Mouse (Mus musculus): ENCODE measurements around the gene Ppp1r1a.

Ppp1r1a gene

GRCm38 (mm10) chr15:103523156-103523555 lies 14.6 kb downstream of the Ppp1r1a start:
- H3K4me3 ChIP-seq (replicated peaks; ENCODE audit: low read length) = peak overlapping the region; percentile 54
- no peaks in the 10 kb centered on the region for H3K9me3 ChIP-seq (ENCODE audit: low read length)
- peaks cover 82% of the 10 kb centered on the region for H3K4me1 ChIP-seq (replicated peaks; ENCODE audit: low read depth, low read length)
- peaks cover 50% of the 10 kb centered on the region for H3K36me3 ChIP-seq (ENCODE audit: insufficient read depth, low read length)
- no peaks in the 10 kb centered on the region for H3K27me3 ChIP-seq (ENCODE audit: insufficient read depth, low read length)
- TF ChIP-seq CTCF (conservative IDR thresholded peaks at IDR 0.05; ENCODE audit: low read length) (no peak), NANOG (IDR thresholded peaks at IDR 0.05; ENCODE audit: borderline replicate concordance, low read length) (no peak), POU5F1 (IDR thresholded peaks at IDR 0.05; ENCODE audit: borderline replicate concordance, low read length) (no peak)

GRCm38 (mm10) chr15:103522458-103523099 lies 15.2 kb downstream of the Ppp1r1a start:
- Histone ChIP-seq H3K36me3 (ENCODE audit: insufficient read depth, low read length) (peaks cover 44% of the 10 kb centered on the region), H3K27me3 (ENCODE audit: insufficient read depth, low read length) (no peaks in the 10 kb centered on the region), H3K9me3 (ENCODE audit: low read length) (no peaks in the 10 kb centered on the region), H3K4me3 (replicated peaks; ENCODE audit: low read length) (peak overlapping the region; percentile 54), H3K4me1 (replicated peaks; ENCODE audit: low read depth, low read length) (peaks cover 87% of the 10 kb centered on the region)
- TF ChIP-seq CTCF (conservative IDR thresholded peaks at IDR 0.05; ENCODE audit: low read length) = no peak
- no peak for TF ChIP-seq POU5F1 (IDR thresholded peaks at IDR 0.05; ENCODE audit: borderline replicate concordance, low read length)
- no peak; the same call in 1 of the 2 replicates for TF ChIP-seq NANOG (IDR thresholded peaks at IDR 0.05; ENCODE audit: borderline replicate concordance, low read length)

- H3K27me3 ChIP-seq (ENCODE audit: insufficient read depth, low read length) = no peaks in the 10 kb centered on the region
- H3K4me3 ChIP-seq (replicated peaks; ENCODE audit: low read length) = peak overlapping the region; percentile 57
- H3K36me3 ChIP-seq (ENCODE audit: insufficient read depth, low read length) = peaks cover 16% of the 10 kb centered on the region
- peaks cover 99% of the 10 kb centered on the region for H3K4me1 ChIP-seq (replicated peaks; ENCODE audit: low read depth, low read length)
- TF ChIP-seq POU5F1 (IDR thresholded peaks at IDR 0.05; ENCODE audit: borderline replicate concordance, low read length) (0 out of 2 replicates have a peak, but pooled peaks have one; percentile 12), CTCF (conservative IDR thresholded peaks at IDR 0.05; ENCODE audit: low read length) (no peak), NANOG (IDR thresholded peaks at IDR 0.05; ENCODE audit: borderline replicate concordance, low read length) (peak; percentile 43)
- no peaks in the 10 kb centered on the region for H3K9me3 ChIP-seq (ENCODE audit: low read length)
Measured at GRCm38 (mm10) chr15:103519386-103520378, 18.1 kb downstream of the Ppp1r1a start.

GRCm38 (mm10) chr15:103518600-103519385 lies 19.0 kb downstream of the Ppp1r1a start:
- TF ChIP-seq CTCF (conservative IDR thresholded peaks at IDR 0.05; ENCODE audit: low read length) = no peak
- 0 out of 2 replicates have a peak, but pooled peaks have one; percentile 5 for TF ChIP-seq NANOG (IDR thresholded peaks at IDR 0.05; ENCODE audit: borderline replicate concordance, low read length)
- peaks cover 98% of the 10 kb centered on the region for H3K4me1 ChIP-seq (replicated peaks; ENCODE audit: low read depth, low read length)
- H3K27me3 ChIP-seq (ENCODE audit: insufficient read depth, low read length) = no peaks in the 10 kb centered on the region
- peaks cover 7% of the 10 kb centered on the region; the same call in 1 of the 2 replicates for H3K36me3 ChIP-seq (ENCODE audit: insufficient read depth, low read length)
- peak overlapping the region; percentile 60 for H3K4me3 ChIP-seq (replicated peaks; ENCODE audit: low read length)
- no peaks in the 10 kb centered on the region for H3K9me3 ChIP-seq (ENCODE audit: low read length)

GRCm38 (mm10) chr15:103514914-103515313 lies 22.9 kb downstream of the Ppp1r1a start:
- Histone ChIP-seq H3K4me3 (replicated peaks; ENCODE audit: low read length) (peak overlapping the region; percentile 63), H3K4me1 (replicated peaks; ENCODE audit: low read depth, low read length) (peaks cover 66% of the 10 kb centered on the region), H3K27me3 (ENCODE audit: insufficient read depth, low read length) (peaks cover 17% of the 10 kb centered on the region), H3K9me3 (ENCODE audit: low read length) (no peaks in the 10 kb centered on the region), H3K36me3 (ENCODE audit: insufficient read depth, low read length) (no peaks in the 10 kb centered on the region)
- TF ChIP-seq NANOG (IDR thresholded peaks at IDR 0.05; ENCODE audit: borderline replicate concordance, low read length) (no peak), POU5F1 (IDR thresholded peaks at IDR 0.05; ENCODE audit: borderline replicate concordance, low read length) (no peak), CTCF (conservative IDR thresholded peaks at IDR 0.05; ENCODE audit: low read length) (no peak)

GRCm38 (mm10) chr15:103514119-103514518 lies 23.7 kb downstream of the Ppp1r1a start:
- Histone ChIP-seq H3K4me1 (replicated peaks; ENCODE audit: low read depth, low read length) (peaks cover 58% of the 10 kb centered on the region), H3K36me3 (ENCODE audit: insufficient read depth, low read length) (no peaks in the 10 kb centered on the region), H3K4me3 (replicated peaks; ENCODE audit: low read length) (peak overlapping the region; percentile 63), H3K9me3 (ENCODE audit: low read length) (no peaks in the 10 kb centered on the region), H3K27me3 (ENCODE audit: insufficient read depth, low read length) (peaks cover 24% of the 10 kb centered on the region)
- TF ChIP-seq POU5F1 (IDR thresholded peaks at IDR 0.05; ENCODE audit: borderline replicate concordance, low read length) (no peak), NANOG (IDR thresholded peaks at IDR 0.05; ENCODE audit: borderline replicate concordance, low read length) (no peak), CTCF (conservative IDR thresholded peaks at IDR 0.05; ENCODE audit: low read length) (no peak)

GRCm38 (mm10) chr15:103513621-103514031 lies 24.2 kb downstream of the Ppp1r1a start:
- H3K9me3 ChIP-seq (ENCODE audit: low read length) = no peaks in the 10 kb centered on the region
- TF ChIP-seq POU5F1 (IDR thresholded peaks at IDR 0.05; ENCODE audit: borderline replicate concordance, low read length) (no peak), CTCF (conservative IDR thresholded peaks at IDR 0.05; ENCODE audit: low read length) (no peak), NANOG (IDR thresholded peaks at IDR 0.05; ENCODE audit: borderline replicate concordance, low read length) (no peak)
- peak overlapping the region; percentile 63 for H3K4me3 ChIP-seq (replicated peaks; ENCODE audit: low read length)
- peaks cover 24% of the 10 kb centered on the region for H3K27me3 ChIP-seq (ENCODE audit: insufficient read depth, low read length)
- peaks cover 54% of the 10 kb centered on the region for H3K4me1 ChIP-seq (replicated peaks; ENCODE audit: low read depth, low read length)
- no peaks in the 10 kb centered on the region for H3K36me3 ChIP-seq (ENCODE audit: insufficient read depth, low read length)
